Mouse (Mus musculus): Measurements from ENCODE around the gene D17Wsu92e.

- TF ChIP-seq CTCF (IDR thresholded peaks at IDR 0.05) (no peak), EP300 (IDR thresholded peaks at IDR 0.05; ENCODE audit: insufficient read depth, low read depth, low read length) (no peak)
Observed at GRCm38 (mm10) chr17:27819521-27819970, 902 bp downstream of the D17Wsu92e start.
